Mouse (Mus musculus) testis, adult 2 months (tissue): Measurements from ENCODE around the gene Adcy9. TPM values are rescaled to one million over a fixed set of nuclear protein-coding genes. Genes with fewer than 3 reads are reported as not detected.

Experiments
- H3K27ac ChIP-seq: fragments of 200-500 bp; 2 replicates; pipeline ENCODE4 v1.5.1; 2012; ENCODE audit warnings: low read depth, low read length; ENCODE audit not compliant: control insufficient read depth, insufficient read depth
- H3K27me3 ChIP-seq: fragments of 200-500 bp; 2 replicates; pipeline ENCODE4 v1.6.1; 2012; ENCODE audit warnings: mild to moderate bottlenecking, low read length, moderate library complexity; ENCODE audit not compliant: control insufficient read depth, insufficient read depth
- H3K36me3 ChIP-seq: fragments of 200-500 bp; 2 replicates; pipeline ENCODE4 v1.6.1; 2012; ENCODE audit warnings: mild to moderate bottlenecking, low read length; ENCODE audit not compliant: control insufficient read depth, insufficient read depth
- H3K4me1 ChIP-seq: fragments of 200-500 bp; 2 replicates; pipeline ENCODE4 v1.6.1; 2012; ENCODE audit warnings: low read length; ENCODE audit not compliant: control insufficient read depth, insufficient read depth
- H3K4me3 ChIP-seq: fragments of 200-500 bp; 2 replicates; pipeline ENCODE4 v1.5.1; 2012; ENCODE audit warnings: low read depth, mild to moderate bottlenecking, low read length, moderate library complexity, mixed read lengths; ENCODE audit not compliant: control insufficient read depth
- CTCF ChIP-seq: fragments of 200-500 bp; IDR thresholded peaks from 2 replicates; pipeline ENCODE4 v1.5.1; 2012; ENCODE audit warnings: low read depth, mild to moderate bottlenecking, inconsistent platforms, low read length, moderate library complexity; ENCODE audit not compliant: control insufficient read depth, insufficient read depth, insufficient replicate concordance
- POLR2A ChIP-seq: fragments of 200-500 bp; IDR thresholded peaks from 2 replicates; pipeline ENCODE4 v1.6.1; 2012; ENCODE audit warnings: low read depth, mild to moderate bottlenecking, inconsistent platforms, low read length, moderate library complexity; ENCODE audit not compliant: control insufficient read depth
- polyA plus RNA-seq: library from polyadenylated mRNA; depleted of rRNA; stranded (reverse); fragments of >200 nt; gene quantifications from 2 replicates; pipeline ENCODE4 v1.2.3, GENCODE M21; 2012

Adcy9 gene
- polyA plus RNA-seq, 1 experiment: 3.4 TPM

DNA sequence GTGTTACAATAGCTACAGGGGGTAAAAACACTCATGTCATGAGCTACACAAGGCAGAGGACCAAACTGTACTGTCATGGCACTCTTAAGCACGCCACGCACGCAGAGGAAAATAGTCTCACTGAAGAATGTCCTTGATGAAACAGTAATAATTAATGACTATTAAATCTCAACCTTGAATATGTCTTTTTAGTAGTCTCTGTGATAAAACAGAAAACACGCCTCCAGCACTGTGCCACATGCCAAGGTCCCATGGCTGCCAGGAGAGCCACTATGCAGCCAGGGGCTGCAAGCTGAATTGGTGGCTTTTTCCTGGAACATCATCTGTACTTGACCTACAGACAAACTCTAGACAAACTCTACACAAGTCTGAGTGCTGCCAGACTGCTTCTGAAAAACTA is 8.0 kb downstream of the Adcy9 start:
- H3K4me3 ChIP-seq: no peak overlapping the region
- H3K27ac ChIP-seq: no peak overlapping the region; the same call in 1 of the 2 replicates
- H3K36me3 ChIP-seq: no peaks in the 10 kb centered on the region
- no peaks in the 10 kb centered on the region; the same call in 1 of the 2 replicates for H3K4me1 ChIP-seq
- no peaks in the 10 kb centered on the region for H3K27me3 ChIP-seq
- TF ChIP-seq POLR2A (no peak), CTCF (no peak)

DNA sequence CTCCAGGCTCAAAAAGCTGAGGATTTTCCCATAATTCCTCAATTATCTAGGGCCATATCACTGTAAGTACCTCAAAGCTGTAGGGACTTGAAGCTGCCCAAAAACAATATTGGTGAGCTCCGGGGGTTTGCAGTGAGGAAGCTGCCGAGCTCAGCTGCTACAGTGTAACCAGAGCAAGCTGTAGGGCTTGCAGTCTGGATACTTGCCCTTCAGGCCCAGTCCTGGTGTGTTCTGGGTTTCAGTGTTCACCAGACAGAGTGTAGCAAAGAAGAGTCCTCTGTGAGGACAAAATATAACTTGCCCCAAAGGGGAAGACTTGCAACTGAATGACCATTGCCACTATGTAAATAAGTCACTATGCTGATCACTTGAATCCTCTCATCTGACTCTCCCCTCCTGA is 9.0 kb downstream of the Adcy9 start:
- H3K4me1 ChIP-seq: no peaks in the 10 kb centered on the region; the same call in 1 of the 2 replicates
- H3K36me3 ChIP-seq: no peaks in the 10 kb centered on the region
- TF ChIP-seq CTCF: no peak
- TF ChIP-seq POLR2A: no peak
- H3K4me3 ChIP-seq: no peak overlapping the region
- no peak overlapping the region for H3K27ac ChIP-seq
- H3K27me3 ChIP-seq: no peaks in the 10 kb centered on the region

DNA sequence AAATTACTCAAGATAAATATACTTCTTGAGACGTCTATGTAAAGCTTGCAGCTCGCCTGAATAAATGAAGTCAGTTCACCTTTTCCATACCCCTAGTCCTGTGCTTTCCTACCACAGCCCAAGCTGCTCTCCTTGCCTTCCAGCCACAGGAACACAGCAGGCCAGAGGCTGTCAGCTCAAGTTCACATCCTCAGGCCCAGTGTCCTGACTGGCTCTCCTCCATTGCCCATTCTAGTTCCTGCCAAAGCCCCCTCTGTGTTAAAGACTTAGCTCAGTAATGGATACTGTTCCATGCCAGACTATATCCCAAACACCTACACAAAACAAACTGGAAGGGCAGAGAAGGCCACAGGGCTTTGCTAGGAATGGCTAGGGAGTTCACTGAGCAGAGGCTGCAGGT is 12.8 kb downstream of the Adcy9 start:
- no peak overlapping the region for H3K4me3 ChIP-seq
- H3K36me3 ChIP-seq: no peaks in the 10 kb centered on the region
- peaks cover 4% of the 10 kb centered on the region for H3K4me1 ChIP-seq
- no peak overlapping the region for H3K27ac ChIP-seq
- no peak for TF ChIP-seq CTCF
- TF ChIP-seq POLR2A: no peak
- H3K27me3 ChIP-seq: no peaks in the 10 kb centered on the region

DNA sequence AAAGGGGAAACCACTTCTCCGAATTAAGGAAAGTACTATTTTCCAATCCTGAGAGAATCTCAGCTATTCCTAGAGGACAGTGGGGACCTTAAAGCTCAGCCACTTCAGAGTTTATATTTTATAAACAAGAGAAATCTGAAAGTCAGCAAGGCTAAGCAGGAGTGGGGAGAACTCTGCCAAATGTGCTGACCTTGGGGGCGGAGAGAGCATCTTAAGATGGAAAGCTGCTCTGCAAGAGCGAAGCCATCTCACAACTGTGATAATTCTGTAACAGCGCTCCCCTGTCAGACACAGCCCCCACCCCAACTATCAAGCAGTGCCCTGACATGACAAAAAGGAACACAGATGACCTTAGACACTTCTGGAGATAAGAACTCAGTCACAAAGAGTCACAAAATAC is 13.6 kb downstream of the Adcy9 start:
- Histone ChIP-seq H3K27me3 (no peaks in the 10 kb centered on the region), H3K4me1 (peaks cover 4% of the 10 kb centered on the region), H3K27ac (no peak overlapping the region), H3K36me3 (no peaks in the 10 kb centered on the region), H3K4me3 (no peak overlapping the region)
- TF ChIP-seq CTCF (no peak), POLR2A (no peak)

DNA sequence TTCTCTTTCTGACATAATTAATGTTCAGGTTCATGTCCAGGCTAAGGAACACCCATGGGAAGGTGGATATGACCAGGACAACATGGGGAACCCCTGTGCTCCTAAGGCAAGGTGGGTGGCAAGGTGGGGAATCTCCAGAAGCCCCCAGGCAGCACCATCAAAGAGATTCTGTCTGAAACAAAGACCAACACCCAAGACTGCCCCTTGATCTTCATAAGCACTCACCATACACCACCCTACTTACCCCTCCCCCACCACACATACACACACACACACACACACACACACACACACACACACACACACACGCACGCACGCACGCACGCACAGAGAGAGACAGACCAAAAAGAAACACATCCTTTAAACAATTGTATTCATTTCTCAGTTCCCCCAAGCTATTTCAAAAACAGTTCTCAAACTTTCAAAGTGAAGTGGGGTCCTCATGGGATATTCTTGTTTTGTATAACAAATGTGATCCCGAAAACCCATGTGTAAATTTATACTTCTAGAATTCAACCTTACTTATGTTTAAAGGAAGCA is 14.2 kb downstream of the Adcy9 start:
- Histone ChIP-seq H3K27ac (no peak overlapping the region; the same call in 1 of the 2 replicates), H3K36me3 (no peaks in the 10 kb centered on the region), H3K4me1 (peaks cover 4% of the 10 kb centered on the region), H3K4me3 (no peak overlapping the region), H3K27me3 (no peaks in the 10 kb centered on the region)
- TF ChIP-seq POLR2A (no peak), CTCF (no peak)

DNA sequence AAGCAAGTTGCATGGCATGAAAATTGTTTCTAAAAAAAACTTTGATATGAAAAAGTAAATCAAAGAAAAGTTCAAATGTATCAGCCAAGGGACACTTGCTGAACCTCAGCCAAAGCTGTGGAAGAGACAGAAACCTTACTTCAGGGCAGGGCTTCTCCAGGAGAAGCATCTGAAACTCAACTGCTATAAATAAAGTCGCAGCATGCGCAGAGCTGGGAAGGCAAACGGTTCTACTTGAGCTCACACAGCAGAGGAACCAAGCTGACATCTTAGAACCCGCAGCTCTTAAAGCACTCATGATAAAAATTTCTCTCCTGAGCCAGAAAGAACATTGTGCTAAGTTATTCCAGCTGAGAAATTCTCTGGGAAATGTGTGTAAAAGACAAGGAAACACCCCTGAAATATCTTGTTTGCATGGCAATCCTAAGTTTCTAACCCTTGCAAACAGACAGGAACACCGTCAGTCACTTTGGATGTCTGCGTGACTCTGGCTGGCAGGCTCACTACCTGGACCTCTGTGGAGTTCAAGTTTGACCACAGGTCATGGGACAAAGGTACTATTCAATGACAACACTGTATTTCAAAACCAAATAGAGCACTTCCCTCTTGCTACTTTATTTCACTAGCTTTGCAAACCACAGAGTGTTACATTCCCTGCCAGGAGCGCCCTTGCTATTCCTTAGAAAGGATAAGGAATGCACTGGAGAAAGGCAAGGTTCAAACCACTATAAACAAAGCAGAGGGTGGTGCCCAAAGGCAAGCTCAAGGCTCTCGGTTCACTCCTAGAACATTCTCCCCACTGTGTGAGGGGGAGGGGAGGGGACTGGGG is 15.2 kb downstream of the Adcy9 start:
- Histone ChIP-seq H3K27ac (peak overlapping the region; percentile 44), H3K4me3 (no peak overlapping the region), H3K36me3 (no peaks in the 10 kb centered on the region), H3K4me1 (peaks cover 4% of the 10 kb centered on the region), H3K27me3 (no peaks in the 10 kb centered on the region)
- no peak for TF ChIP-seq POLR2A
- TF ChIP-seq CTCF: no peak

DNA sequence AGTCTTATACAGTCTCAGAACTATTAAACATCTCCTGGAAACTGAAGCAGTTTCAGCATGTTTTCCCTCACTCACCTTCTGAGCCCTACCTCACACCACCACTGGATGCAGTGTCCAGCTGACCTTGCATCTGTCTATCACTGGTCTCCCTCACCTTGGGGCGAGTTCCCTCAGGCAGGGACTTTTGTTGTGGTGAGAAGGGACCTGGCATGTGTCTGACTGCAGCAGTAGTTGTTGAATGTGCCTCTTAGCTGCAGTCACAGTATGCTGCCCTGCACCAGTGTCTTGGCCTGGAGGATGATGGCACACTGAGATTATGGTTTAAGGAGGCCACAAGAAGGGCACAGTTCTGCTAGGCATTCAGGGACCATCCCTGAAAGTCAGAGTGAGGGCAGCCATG is 19.2 kb downstream of the Adcy9 start:
- no peak overlapping the region for H3K27ac ChIP-seq
- H3K36me3 ChIP-seq: no peaks in the 10 kb centered on the region
- no peaks in the 10 kb centered on the region for H3K27me3 ChIP-seq
- TF ChIP-seq POLR2A: no peak
- no peak for TF ChIP-seq CTCF
- peaks cover 8% of the 10 kb centered on the region for H3K4me1 ChIP-seq
- H3K4me3 ChIP-seq: no peak overlapping the region
